Mouse (Mus musculus) brain, embryonic 14.5 days (tissue): ENCODE data around the gene Atxn10. TPM values are rescaled to one million over a fixed set of nuclear protein-coding genes. Genes with fewer than 3 reads are reported as not detected.
A peak's percentile ranks its signal among the peaks of the same experiment; 100 is the strongest.

Experiments
- DNase-seq: peaks from one replicate; pipeline ENCODE4 v3.0.0-alpha.2; 2011; ENCODE audit warnings: low read depth
- CTCF ChIP-seq: fragments of 200-500 bp; IDR thresholded peaks from 2 replicates; pipeline ENCODE4 v1.5.1; 2012; ENCODE audit warnings: inconsistent platforms, mild to moderate bottlenecking, moderate library complexity, borderline replicate concordance; ENCODE audit not compliant: insufficient read depth, insufficient read length; ENCODE audit errors: extremely low read depth
- POLR2A ChIP-seq: fragments of 200-500 bp; IDR thresholded peaks from 2 replicates; pipeline ENCODE4 v1.6.1; 2012; ENCODE audit warnings: mild to moderate bottlenecking, inconsistent platforms, borderline replicate concordance; ENCODE audit not compliant: poor library complexity, insufficient read depth, insufficient read length, severe bottlenecking; ENCODE audit errors: extremely low read depth
- polyA plus RNA-seq: library from polyadenylated mRNA; depleted of rRNA; stranded (reverse); fragments of >200 nt; gene quantifications from 2 replicates; pipeline ENCODE4 v1.2.3, GENCODE M21; 2012

Gene Atxn10
- polyA plus RNA-seq, 1 experiment: 373 TPM

DNA sequence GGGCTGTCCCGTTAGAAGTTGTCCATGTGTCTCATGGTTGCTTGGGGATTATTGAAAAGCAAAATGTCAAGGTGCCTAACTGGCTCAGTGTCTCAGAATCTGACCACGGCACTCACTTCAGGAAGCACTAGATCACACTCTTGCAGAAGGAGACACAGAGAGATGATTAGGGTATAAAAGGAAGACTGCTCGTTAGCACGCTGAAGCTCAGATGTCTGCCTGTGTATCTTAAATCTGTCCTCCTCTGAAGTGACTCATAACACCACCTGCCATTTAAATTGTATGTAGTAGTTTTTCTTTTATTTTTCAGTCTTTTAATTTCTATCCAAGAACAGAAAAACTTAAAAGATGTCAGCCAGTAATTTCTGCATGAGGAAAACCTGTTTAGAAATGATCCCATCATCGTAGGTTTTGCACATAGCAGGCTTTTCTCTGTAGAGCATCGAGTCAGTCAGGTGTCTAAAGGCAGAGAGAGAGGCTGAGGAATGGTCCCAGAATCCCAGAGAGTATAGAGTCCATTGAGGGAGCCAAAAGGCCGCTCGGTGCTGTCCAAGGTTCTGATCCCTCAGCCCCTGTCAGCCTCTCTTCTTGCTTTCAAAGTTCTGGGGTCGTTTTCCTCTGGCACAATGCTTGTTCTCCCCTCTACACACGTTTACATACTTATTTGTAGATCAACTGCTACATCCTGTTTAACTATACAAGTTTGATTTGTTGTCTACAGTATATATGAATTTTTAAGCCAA lies 128.9 kb downstream of the Atxn10 start:
- no peak for TF ChIP-seq CTCF
- no peak for TF ChIP-seq POLR2A
- peak; percentile 58 for DNase-seq

DNA sequence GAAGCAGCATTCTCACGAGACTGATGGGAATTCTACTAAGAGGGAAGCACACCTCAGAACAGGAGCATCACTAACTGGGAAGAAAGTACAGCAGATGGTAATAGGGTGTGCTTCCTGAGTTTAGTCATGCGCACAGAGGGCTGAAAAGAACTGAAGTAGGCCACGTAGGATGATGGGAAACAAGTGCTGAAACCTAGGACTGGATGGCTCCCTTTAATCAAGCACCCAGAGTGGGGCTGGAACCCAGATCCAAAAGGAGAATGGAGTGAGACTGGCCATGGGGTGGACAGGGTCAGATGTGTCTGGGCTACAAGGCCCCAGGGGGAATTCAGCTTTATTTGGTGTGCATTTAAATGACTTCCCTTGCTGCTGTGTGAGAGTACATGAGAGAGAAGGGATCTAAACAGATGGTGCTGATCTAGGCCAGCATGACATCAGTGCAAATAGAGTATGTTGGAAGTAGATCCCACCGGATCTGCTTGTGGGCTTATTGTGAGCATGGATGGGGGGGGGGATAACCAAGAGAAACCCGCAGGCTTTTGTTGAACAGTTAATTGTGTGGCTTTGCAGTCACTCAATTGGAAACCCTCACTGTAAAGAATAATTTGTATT lies 130.5 kb downstream of the Atxn10 start:
- TF ChIP-seq CTCF: no peak
- no peak for TF ChIP-seq POLR2A
- DNase-seq: peak; percentile 71

DNA sequence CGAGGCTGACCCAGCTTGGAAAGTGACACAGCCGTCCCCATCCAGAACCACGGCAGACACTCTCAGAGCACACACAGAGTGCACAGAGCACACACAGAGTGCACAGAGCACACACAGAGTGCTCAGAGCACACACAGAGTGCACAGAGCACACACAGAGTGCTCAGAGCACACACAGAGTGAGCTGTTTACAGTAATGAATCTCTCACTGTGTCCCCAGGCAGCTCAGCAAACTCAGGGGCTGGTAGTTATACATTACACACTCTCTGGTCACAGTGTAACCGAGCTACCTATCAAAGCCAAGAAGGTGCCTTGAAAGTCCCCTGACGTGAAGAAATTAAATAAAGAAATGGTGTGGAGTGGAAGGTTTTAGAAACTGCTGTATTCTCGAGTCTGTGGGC lies 133.4 kb downstream of the Atxn10 start:
- TF ChIP-seq CTCF (no peak), POLR2A (no peak)
- no peak for DNase-seq

DNA sequence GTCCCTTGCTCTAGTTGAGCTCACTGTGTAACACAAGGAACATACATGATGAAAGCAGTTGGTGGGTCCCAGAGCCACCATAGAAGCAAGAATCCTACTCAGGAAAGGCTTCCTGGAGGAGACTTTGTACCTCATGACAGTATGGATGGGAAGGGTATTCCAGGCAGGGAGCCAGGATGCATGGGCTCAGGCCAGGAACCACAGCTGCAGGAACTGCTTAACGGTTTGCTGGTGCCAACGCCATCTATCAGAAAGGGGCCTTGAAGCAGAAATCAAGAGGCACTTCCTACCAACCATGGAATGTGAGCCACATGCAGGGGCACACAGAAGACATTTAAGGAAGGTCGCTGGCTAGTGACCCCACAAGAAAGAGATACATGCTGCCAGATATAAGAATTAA lies 138.7 kb downstream of the Atxn10 start:
- TF ChIP-seq POLR2A: no peak
- TF ChIP-seq CTCF: no peak
- peak; percentile 83 for DNase-seq

DNA sequence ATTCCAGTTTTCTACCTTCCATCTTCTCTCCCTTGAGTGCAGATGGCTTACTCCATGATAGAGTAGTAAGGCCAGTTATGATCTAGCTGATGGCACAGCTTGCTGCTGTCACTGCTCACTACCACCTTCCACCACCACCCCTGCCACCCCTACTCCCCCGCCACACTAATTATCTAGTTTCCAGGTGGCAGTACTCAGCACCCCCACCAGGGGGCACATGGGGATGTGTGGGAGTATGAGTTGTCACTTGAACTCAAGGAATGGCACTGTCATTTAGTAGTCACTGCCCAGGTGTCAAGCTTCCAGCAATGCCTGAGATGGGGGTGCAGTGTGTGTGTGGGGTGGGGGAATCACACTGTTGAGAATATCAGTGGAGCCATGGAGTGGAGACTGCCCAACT lies 141.5 kb downstream of the Atxn10 start:
- no peak for TF ChIP-seq POLR2A
- peak; percentile 73 for TF ChIP-seq CTCF
- no peak for DNase-seq

DNA sequence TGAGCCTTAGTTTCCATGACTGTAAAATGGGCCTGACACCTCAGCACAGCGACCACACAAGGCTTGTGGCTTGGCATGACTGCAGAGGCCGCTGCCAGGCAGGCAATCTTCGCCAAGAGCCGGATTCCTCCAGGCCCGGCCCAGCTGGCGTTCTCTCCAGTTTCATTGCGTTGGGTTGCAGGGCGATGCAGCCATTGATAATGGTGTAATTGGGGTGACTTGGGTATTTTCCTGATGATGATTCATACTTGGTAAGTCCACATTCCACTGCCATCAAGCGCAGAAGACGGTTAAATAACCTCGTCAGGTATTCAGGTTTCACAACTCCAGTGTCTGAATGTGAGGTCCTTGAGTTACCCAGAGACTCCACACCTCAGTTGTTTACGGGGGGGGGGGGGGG lies 143.3 kb downstream of the Atxn10 start:
- no peak for TF ChIP-seq CTCF
- no peak for TF ChIP-seq POLR2A
- peak; percentile 63 for DNase-seq

DNA sequence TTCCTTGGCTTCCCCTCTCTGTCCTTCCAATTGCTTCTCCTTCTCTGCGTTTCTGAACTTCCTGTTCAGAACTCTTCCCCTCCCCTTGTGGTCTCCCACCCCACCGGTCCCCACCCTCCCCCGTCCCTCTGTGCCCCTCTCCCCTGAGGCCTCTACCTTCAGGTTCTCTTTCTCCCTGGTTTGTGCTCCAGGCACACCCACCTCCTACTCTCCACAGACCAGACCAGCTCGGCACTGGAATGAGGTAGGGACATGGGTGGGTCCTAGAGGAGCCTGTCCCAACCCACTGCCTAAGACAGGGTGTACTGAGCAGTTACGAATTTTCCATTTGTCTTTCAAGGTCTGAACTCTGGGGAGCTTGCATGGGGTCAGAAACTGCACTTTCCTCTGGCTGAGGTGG lies 143.9 kb downstream of the Atxn10 start:
- DNase-seq: no peak
- no peak for TF ChIP-seq CTCF
- TF ChIP-seq POLR2A: no peak

DNA sequence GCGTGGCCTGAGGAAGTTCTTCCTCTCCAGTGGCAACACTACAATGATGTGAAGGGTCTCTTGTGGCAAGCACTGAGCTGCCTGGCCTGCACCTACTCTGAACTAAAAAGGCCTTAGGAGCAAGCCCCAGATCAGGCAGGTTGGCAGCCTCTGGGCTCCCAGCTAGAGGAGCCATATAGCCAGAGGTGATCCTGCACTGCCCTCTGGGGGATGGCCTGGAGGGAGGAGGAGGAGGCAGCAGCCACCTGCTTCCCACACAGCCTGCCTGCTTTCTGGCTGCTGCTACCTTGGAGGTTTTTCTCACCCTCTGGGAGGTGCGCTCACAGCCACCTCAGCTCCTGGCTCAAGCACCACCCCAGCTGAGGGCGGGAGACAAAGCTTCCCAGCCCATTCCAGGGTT lies 144.6 kb downstream of the Atxn10 start:
- peak; percentile 62 for DNase-seq

DNA sequence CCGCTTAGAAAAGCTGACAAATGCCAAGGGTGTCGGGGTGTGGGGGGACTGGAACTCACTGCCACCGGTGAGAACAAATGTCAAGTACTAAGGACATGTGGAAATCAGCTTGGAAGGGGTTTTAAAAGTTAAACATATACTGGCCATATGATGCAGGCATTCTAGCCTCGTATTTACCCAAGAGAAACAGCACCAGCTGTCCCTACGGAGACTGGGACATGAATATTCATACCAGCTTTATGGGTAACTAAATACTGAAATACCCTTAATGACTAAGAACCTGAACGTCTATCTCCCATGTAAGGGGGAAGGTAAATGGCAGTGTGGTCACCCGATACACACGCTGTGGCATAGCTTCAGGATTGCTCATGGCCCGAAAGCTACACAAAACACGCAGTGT lies 152.9 kb downstream of the Atxn10 start:
- TF ChIP-seq CTCF: no peak
- no peak for TF ChIP-seq POLR2A
- peak; percentile 60 for DNase-seq

More for the DNA sequence above, 144.6 kb downstream of the Atxn10 start:
- TF ChIP-seq CTCF: peak; percentile 51; the same call in 1 of the 2 replicates
- TF ChIP-seq POLR2A: no peak

DNA sequence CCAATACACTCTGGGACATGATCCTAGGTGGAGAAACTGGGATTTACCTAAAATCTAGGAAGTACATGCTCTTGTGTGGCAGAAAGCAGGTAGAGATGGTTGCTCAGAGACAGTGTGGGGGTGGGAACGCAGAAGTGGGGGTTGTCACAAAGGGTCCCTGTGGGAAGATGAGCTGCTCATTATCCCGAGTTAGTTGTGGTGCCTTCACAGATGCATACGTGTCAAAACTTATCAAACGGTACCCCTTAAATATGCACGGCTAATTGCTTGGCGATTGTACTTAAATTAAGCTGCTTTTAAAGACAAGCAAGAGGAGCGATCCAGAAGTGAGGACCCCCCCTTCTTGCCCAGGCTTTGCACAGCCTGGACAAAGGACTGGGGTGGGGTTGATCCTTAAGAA lies 153.7 kb downstream of the Atxn10 start:
- TF ChIP-seq POLR2A (no peak), CTCF (no peak)
- peak; percentile 83 for DNase-seq

DNA sequence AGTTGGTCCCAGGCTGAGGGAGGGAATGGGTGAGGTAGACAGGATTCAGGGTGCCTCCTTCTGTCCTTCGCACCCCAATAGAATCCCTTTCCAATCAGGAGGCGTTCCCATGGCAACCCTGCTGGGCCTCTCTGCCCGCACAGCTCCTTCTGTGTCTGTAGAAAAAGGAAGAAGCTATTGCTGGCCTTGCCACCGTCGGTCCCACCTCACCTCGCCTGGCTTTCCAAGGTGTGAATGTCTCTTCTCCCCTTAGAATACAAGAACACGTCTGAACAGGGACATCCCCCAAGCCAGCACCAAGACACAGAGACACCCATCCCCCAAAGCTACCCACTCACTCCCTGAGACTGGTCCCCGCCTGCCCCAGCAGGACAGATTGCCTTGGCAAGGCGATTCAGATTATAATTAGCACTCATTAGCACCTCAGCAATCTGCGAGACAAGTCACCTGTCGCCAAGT lies 158.1 kb downstream of the Atxn10 start:
- TF ChIP-seq POLR2A: no peak
- no peak for TF ChIP-seq CTCF
- peak; percentile 96 for DNase-seq

DNA sequence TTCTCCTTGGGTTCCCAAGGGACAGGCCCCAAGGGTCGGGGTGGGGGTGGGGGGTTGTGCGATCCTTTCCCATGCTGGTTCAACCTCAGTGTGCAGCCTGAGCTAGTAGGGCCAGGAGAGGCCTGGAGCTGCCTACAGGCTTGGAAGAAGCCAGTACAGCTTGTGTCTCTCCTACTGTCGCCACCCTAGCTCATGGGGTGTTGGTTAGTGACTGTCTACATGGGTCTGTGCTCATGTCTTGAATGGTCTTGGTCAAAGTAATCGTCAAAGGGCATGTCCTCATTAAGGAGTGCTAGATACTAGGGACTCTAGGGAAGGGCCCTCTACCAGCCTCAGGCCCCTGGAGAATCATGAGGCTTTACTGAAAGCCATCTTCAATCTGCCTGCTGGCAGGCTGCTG lies 161.5 kb downstream of the Atxn10 start:
- TF ChIP-seq POLR2A (no peak), CTCF (no peak)
- no peak for DNase-seq

DNA sequence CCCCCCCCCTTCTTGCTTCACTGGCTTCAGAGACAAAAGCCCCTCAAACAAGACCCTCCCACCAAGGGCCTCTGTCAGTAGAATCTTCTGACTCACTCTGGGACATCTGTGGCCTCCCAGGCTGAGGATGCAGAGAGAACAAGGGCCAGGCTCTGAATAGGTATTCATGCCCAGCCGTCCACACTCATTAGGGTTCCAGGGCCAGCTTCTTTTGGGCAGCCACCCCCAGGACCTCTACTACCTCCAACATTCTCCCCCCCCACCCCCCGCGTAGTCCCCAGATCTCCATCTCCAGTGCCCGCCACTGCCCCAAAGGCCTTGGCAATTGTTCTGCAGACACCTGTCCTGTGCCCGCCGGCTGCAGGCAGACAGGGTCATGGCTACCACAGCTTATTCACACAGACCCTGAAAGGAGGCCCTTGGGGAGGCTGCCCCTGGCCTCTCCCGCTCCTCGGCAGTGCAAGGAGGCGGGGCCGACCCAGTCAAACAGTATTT lies 162.0 kb downstream of the Atxn10 start:
- DNase-seq: peak; percentile 87
- TF ChIP-seq CTCF: no peak
- TF ChIP-seq POLR2A: no peak
